Comparison of ENCODE assay signal across 26 mouse cellular contexts in the genomic region with DNA sequence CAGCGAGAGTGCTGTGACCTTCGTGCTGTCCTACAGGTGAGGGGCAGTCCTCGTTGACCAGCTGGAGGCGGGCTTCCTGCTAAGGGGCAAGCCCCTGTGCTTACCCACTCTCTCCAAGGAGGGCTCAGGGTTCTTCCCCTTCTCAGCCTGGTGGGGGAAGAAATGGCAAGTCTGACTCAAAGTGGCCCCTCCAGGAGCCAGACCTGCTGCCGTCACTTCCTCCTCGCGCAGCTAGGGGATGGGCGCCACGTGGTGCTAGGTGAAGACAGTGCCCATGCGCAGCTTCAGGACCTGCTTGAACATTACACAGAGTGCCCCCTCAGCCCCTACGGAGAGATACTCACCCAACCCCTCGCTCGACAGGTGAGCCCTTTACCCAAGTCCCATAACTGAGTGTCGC. TPM values are rescaled to one million over a fixed set of nuclear protein-coding genes. Genes with fewer than 3 reads are reported as not detected.
"Had no signal": no experiment of that assay in that cellular context is flagged by ENCODE, and none has a peak within 500 bp of the region (broad histone marks: within the 10 kb centered on the region; RNA-seq: fewer than 3 reads in every experiment).

No protein-coding gene starts in this region.

- H3K4me2 ChIP-seq: liver, embryonic 13.5 days; lung, embryonic 14.5 days; midbrain, embryonic 11.5 days; neural tube, embryonic 12.5 days; neural tube, embryonic 15.5 days had no signal

- H3K27ac ChIP-seq: left cerebral cortex, adult 2 months; liver, embryonic 13.5 days; macrophage; neural tube, embryonic 12.5 days; neural tube, embryonic 15.5 days had no signal

- DNase-seq: kidney, adult 2 months; kidney, postnatal 10 days; kidney, postnatal 36 days; layer of hippocampus, postnatal 36 days; liver, embryonic 13.5 days; lung, embryonic 14.5 days; midbrain, embryonic 14.5 days; right cerebral cortex, adult 18-20 months; right cerebral cortex, postnatal 14 days; right cerebral cortex, postnatal 4 days; thymus, adult 2 months; thymus, postnatal 14 days; thymus, postnatal 4 days had no signal

- H3K9ac ChIP-seq: liver, embryonic 13.5 days; lung, embryonic 14.5 days; neural tube, embryonic 12.5 days; neural tube, embryonic 15.5 days had no signal

- H3K9me3 ChIP-seq: liver, embryonic 13.5 days; neural tube, embryonic 12.5 days; neural tube, embryonic 15.5 days had no signal

- H3K4me3 ChIP-seq: left cerebral cortex, adult 2 months; liver, embryonic 13.5 days; megakaryocyte, embryonic 14.5 days; neural tube, embryonic 12.5 days; neural tube, embryonic 15.5 days had no signal

- H3K4me1 ChIP-seq: neural tube, embryonic 12.5 days had no signal

- H3K27me3 ChIP-seq: liver, embryonic 13.5 days; neural tube, embryonic 12.5 days; neural tube, embryonic 15.5 days had no signal

- H3K36me3 ChIP-seq: liver, embryonic 13.5 days; neural tube, embryonic 12.5 days; neural tube, embryonic 15.5 days had no signal

RNA-seq across cellular contexts. Expression of a gene that starts 2.6 kb away (rescaled TPM):
- total RNA-seq: layer of hippocampus, adult 8-10 months; layer of hippocampus, postnatal 10 days; layer of hippocampus, postnatal 36 days; left cerebral cortex, adult 2 months; left cerebral cortex, postnatal 10 days; left cerebral cortex, postnatal 36 days; midbrain, postnatal 0 days had no signal
- polyA plus RNA-seq: limb, embryonic 11.5 days; liver, embryonic 13.5 days; macrophage; midbrain, embryonic 11.5 days; midbrain, postnatal 0 days; neural tube, embryonic 12.5 days; neural tube, embryonic 15.5 days had no signal

RNA-seq across cellular contexts. Expression of a gene that starts 52.4 kb away (rescaled TPM):
- total RNA-seq: liver, adult 2 months had no signal
- polyA plus RNA-seq: macrophage had no signal

RNA-seq across cellular contexts. Expression of a gene that starts 54.2 kb away (rescaled TPM):
- total RNA-seq: liver, adult 2 months had no signal
- polyA plus RNA-seq: macrophage had no signal
